Mouse (Mus musculus) adrenal gland, adult 10 weeks (tissue): ENCODE results near the gene Plcxd1. TPM values are rescaled to one million over a fixed set of nuclear protein-coding genes. Genes with fewer than 3 reads are reported as not detected.

Experiments used
- polyA plus RNA-seq: library from polyadenylated mRNA; stranded (reverse); fragments of 350-450 nt; fragmentation: Illumina TruSeq; extraction: RNeasy Lipid Tissue Mini Kit (QIAGEN cat#74804); gene quantifications from one replicate; pipeline ENCODE4 v1.2.3, GENCODE M21; 2014; ENCODE audit warnings: low read depth, low replicate concordance

The Plcxd1 gene
- not detected for polyA plus RNA-seq

DNA sequence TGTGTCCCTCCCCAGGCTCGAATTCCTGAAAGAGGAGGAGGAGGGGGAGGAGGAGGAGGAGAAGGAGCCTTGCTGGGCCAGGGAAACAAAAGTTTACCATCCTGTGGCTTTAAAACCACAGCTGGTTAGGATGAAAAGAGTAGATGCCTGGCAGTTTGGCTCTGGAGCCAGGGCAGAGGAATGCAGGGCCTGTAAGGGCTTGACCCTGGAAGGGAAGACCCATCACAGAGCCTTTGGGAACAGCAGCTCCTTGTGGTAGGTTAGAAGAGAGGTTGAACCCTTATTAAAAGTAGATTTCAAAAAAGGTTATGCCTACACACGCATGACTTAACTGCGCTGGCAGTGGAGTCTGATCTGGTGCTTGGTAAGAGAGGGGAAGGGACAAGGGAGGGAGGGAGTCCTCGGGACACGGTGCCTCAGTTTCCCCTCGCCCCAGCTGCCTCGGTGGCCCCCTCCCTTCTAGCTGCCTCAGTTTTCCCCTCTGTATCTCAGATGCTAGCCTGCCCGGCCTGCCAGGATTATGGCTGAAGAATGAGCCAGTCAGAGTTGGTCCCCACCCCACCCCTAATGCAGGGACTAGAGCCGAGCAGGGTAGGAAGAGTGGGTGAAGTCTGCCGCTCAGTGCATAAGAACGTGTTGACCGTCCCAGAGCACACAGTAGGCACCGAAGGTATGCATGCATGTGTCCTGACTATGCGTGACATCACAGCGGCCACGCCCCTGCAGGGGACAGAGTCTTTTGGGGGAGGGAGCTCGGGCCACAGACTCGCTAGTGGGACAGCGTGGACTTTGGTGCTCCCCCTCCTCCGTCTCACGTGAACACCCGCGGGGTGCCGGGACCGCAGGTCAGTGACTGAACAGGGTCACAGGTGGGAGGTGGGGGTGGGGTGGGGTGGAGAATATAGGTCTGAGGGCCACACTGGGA, at the start of gene Plcxd1:
Plcxd1 (plus strand) TSS at position 314 of the 925 bp plus-strand sequence.

DNA sequence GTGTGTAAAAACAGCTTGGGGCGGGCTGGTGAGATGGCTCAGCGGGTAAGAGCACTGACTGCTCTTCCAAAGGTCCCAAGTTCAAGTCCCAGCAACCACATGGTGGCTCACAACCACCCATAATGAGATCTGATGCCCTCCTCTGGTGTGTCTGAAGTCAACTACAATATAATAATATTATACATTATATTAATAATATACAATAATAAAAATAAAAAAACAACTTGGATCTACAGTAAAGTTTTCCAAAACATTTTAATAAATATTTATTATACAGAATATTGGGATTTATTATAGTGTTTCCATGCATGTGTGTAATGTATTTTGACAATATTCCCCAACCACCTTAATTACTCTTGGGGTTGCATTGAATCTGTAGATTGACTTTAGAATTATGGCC, 27.4 kb upstream of the Plcxd1 start, which contains the start of gene Gm17655:
Gm17655 (minus strand) TSS at position 101 of the 400 bp plus-strand sequence.

DNA sequence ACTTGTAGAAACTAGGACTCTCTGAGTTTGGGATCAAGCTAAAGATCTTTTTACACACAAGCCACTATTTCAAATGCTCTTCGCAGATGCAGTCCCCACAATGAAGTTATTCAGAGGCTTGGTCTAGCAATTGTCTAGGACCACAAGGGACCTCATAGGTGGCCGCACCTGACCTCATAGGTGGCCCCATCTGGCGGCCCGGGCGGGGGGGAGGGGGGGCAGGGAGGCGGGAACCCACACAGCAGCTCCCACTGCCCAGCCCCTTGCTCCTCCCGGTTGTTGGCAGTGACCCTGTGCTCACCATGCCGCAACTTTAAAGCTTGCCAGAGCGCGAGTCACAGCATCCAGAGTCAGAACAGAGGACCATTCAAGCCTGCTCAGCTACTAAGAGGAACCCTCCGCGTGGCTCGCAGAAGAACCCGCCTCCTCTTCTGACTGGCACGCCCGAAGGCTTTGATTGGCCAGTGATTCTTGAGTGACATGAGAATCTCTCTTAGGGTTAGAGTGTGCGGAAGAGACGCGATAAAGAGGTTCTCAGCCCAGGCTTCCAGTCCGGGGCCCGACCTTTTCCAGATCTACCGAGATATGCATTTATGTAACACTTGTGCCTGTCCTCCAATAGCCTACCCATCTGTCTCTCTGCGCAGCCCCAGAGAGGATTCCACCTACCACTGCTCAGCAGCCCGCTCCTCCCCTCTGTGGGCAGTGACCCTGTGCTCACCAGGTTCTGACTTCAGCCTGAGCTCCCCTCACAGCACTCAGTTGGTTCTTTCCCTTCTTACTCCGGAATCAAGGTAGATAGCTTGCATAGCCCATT, 5.5 kb upstream of the Plcxd1 start, which contains the start of gene Gm35315:
Gm35315 (minus strand) TSS at position 391 of the 817 bp plus-strand sequence.

DNA sequence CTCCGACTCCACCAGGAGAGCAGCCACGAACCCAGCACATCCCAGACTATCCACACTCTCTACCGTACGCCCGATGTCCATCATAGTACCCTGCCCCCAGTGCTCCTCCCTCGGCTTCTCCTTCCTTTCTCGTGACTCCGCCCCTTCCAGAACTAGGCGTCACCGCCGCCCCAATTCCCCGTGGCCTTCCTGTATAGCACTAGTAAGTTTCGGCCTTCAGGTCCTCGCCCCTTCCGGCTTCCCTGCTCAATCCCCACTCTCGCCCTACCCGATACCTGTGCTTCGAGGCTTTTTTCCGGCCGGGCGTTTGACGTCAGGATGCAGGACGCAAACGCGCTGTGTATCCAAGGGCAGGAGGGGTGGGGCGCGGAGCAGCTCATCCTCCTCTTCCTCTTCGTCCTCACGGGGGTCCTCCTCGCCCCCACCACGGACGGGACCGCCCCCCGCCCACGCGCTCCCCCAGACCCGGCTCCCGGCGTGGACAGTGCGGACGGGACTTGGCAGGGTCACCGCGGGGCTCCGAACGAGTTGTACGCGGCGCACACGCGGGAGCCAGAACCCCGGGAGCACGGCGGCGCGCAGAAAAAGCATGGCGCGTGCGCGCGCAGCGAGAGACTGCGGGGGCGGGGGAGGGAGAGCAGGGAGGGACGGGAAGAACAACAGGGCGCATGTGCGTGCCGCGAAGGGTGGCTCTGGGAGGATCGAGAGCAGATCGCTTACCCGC, 8.0 kb downstream of the Plcxd1 start, which contains the start of gene Gtpbp6:
Gtpbp6 (minus strand) TSS at position 617 of the 724 bp plus-strand sequence.

DNA sequence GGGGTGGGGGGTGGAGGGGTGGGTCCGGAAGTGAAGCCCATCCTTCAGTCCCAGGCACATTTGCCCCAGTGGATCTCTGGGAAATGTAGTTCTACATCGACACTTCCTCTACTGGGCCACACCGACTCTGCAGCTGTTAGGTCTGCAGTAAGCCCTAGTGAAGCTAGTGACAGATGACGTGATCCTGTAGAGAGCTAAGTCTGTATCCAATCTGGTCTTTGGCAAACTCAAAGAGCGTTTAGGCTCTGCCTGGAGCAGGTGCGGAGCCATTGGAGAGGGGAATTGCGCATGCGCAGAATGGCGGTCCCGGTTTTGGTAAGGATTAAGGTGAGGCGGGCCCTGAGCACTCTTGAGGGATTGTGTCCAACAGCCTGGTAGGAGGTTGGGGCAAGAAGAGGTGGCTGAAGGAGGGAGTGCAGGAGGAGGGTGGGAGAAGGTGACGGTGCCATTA, 10.2 kb downstream of the Plcxd1 start, which contains the start of gene Zfp605:
Zfp605 (plus strand) TSS at position 102 of the 451 bp plus-strand sequence.

DNA sequence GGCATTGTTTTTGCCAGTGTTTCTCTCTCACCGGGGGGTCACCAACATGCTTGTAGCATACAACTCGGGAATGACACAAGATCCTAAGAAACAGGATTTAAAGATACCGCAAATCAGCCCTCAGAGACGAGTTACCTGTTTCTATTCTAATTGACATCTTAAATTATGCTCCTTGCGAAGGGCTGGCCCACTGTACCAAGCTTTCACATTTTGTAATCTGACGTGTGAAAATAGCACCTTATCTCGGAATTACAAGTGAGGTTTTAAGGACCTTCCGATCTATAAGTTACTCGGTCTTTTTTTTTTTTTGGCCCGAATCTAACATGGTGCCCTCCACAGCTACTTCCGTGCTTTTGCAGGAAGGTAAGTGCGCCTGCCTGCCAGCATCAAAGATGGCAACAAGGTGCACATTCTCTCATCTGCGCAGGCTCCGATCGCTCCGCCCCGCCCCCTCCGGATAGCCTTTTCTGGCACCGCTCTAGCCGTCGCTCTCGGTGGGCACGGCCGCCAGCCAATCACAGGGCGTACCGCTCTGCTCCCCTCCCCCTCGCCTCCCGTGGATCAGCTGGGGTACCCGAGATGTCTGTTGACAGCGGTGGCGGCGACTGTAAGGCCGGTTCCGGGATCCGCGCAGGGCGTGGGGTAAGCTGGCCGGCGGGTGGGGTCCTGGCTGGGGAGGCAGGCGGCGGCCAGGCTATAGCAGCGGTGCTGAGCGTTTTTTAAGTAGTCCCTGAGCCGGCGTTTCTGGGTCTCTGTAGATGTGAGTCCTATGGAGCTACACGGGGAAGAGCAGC, 35.7 kb downstream of the Plcxd1 start, which contains the start of gene Chfr:
Chfr (plus strand) TSS at position 550 of the 794 bp plus-strand sequence.

Other genes starting within 250 kb of the Plcxd1 start
- gene Gm15446, start 176.6 kb upstream of the Plcxd1 start, polyA plus RNA-seq = 27.5 TPM
- 114 TPM for gene Zfp932, start 103.4 kb upstream of the Plcxd1 start, polyA plus RNA-seq
- 15.3 TPM for gene Gm17655, start 27.5 kb upstream of the Plcxd1 start, polyA plus RNA-seq
- gene Gm35315, start 5.5 kb upstream of the Plcxd1 start, polyA plus RNA-seq = 1.6 TPM
- gene Gtpbp6, start 8.2 kb downstream of the Plcxd1 start, polyA plus RNA-seq = not detected
- gene Zfp605, start 10.1 kb downstream of the Plcxd1 start, polyA plus RNA-seq = 17.5 TPM
- gene Chfr, start 35.9 kb downstream of the Plcxd1 start, polyA plus RNA-seq = 20.0 TPM
- 21.9 TPM for gene Golga3, start 76.7 kb downstream of the Plcxd1 start, polyA plus RNA-seq
- gene Ankle2, start 131.0 kb downstream of the Plcxd1 start, polyA plus RNA-seq = 76.6 TPM
- 46.5 TPM for gene Pgam5, start 169.9 kb downstream of the Plcxd1 start, polyA plus RNA-seq
- 8.0 TPM for gene Pxmp2, start 186.2 kb downstream of the Plcxd1 start, polyA plus RNA-seq
- gene Pole, start 186.3 kb downstream of the Plcxd1 start, polyA plus RNA-seq = 2.6 TPM
- not detected for gene P2rx2, start 243.2 kb downstream of the Plcxd1 start, polyA plus RNA-seq
- gene Lrcol1, start 244.8 kb downstream of the Plcxd1 start, polyA plus RNA-seq = not detected